Mouse (Mus musculus) thymus, postnatal 14 days (tissue): Measurements from ENCODE around the gene Ufsp1.

Experiments
- DNase-seq: peaks from one replicate; pipeline ENCODE4 v3.0.0; 2021

Gene Ufsp1

GRCm38 (mm10) chr5:137297126-137297525 lies 2.7 kb downstream of the Ufsp1 start:
- DNase-seq, result no peak

- no peak for DNase-seq
These were observed 4.8 kb downstream of the Ufsp1 start for GRCm38 (mm10) chr5:137299240-137299639.

GRCm38 (mm10) chr5:137301253-137301652 lies 6.8 kb downstream of the Ufsp1 start:
- DNase-seq, result no peak

GRCm38 (mm10) chr5:137303609-137304008 lies 9.2 kb downstream of the Ufsp1 start:
- DNase-seq, result no peak

GRCm38 (mm10) chr5:137304165-137304564 lies 9.7 kb downstream of the Ufsp1 start:
- DNase-seq, result no peak

- DNase-seq, result no peak
These were observed 10.4 kb downstream of the Ufsp1 start for GRCm38 (mm10) chr5:137304816-137305215.

GRCm38 (mm10) chr5:137305822-137306221 lies 11.4 kb downstream of the Ufsp1 start:
- DNase-seq, result no peak

GRCm38 (mm10) chr5:137306439-137307005 lies 12.1 kb downstream of the Ufsp1 start:
- no peak for DNase-seq

- DNase-seq, result peak; percentile 92
These were observed 12.9 kb downstream of the Ufsp1 start, which contains the start of gene Srrt for GRCm38 (mm10) chr5:137307071-137307912. Gene Srrt, minus strand, starts transcription at chr5:137307674.

GRCm38 (mm10) chr5:137308356-137308755 lies 13.9 kb downstream of the Ufsp1 start:
- DNase-seq, result no peak

- DNase-seq, result no peak
These were observed 19.2 kb downstream of the Ufsp1 start for GRCm38 (mm10) chr5:137313466-137314192.

- no peak for DNase-seq
These were observed 20.0 kb downstream of the Ufsp1 start, which contains the start of gene Trip6 for GRCm38 (mm10) chr5:137314193-137315083. Gene Trip6, minus strand, starts transcription at chr5:137314404.

- DNase-seq, result peak; percentile 63
These were observed 20.9 kb downstream of the Ufsp1 start for GRCm38 (mm10) chr5:137315084-137315903.

- DNase-seq, result no peak
These were observed 22.9 kb downstream of the Ufsp1 start for GRCm38 (mm10) chr5:137317361-137317760.

GRCm38 (mm10) chr5:137318570-137318969 lies 24.1 kb downstream of the Ufsp1 start:
- DNase-seq, result no peak

GRCm38 (mm10) chr5:137320996-137321395 lies 26.6 kb downstream of the Ufsp1 start:
- no peak for DNase-seq

- no peak for DNase-seq
These were observed 36.5 kb downstream of the Ufsp1 start for GRCm38 (mm10) chr5:137330910-137331309.

- DNase-seq, result no peak
These were observed 38.6 kb downstream of the Ufsp1 start for GRCm38 (mm10) chr5:137332857-137333511.

- DNase-seq, result peak; percentile 97
These were observed 39.2 kb downstream of the Ufsp1 start, which contains the start of gene Slc12a9 for GRCm38 (mm10) chr5:137333512-137334174. Gene Slc12a9, minus strand, starts transcription at chr5:137333597.

GRCm38 (mm10) chr5:137334317-137334716 lies 39.9 kb downstream of the Ufsp1 start:
- DNase-seq, result no peak
